Mouse (Mus musculus): ENCODE data around the gene Ddb1. TPM values are rescaled to one million over a fixed set of nuclear protein-coding genes. Genes with fewer than 3 reads are reported as not detected.

Ddb1 gene
- polyA plus RNA-seq, 1 experiment from 2014 or later, result 301 TPM

- peak; percentile 93 for ATAC-seq (ENCODE audit: insufficient read depth, low FRiP score, low read depth)
- under 1% methylated on average over 44 of the region's 44 CpGs for WGBS
- Histone ChIP-seq H3K9me3 (no peaks in the 10 kb centered on the region), H3K27me3 (replicated peaks) (no peaks in the 10 kb centered on the region), H3K36me3 (peaks cover 15% of the 10 kb centered on the region; the same call in 1 of the 2 replicates), H3K4me2 (peak within 1 kb of the TSS; percentile 80), H3K27ac (peak within 1 kb of the TSS; percentile 94), H3K4me1 (peaks cover 15% of the 10 kb centered on the region; the same call in 1 of the 2 replicates), H3K4me3 (replicated peaks) (peak within 1 kb of the TSS; percentile 74), H3K9ac (peak within 1 kb of the TSS; percentile 77)
Observed at GRCm38 (mm10) chr19:10576690-10577561, 28.2 kb upstream of the Ddb1 start, which contains the start of the genes Cyb561a3 and Tmem138. Cyb561a3 (plus strand) TSS chr19:10577172. Tmem138 (minus strand) TSS chr19:10577362.

GRCm38 (mm10) chr19:10580102-10580501 lies 25.0 kb upstream of the Ddb1 start:
- H3K9ac ChIP-seq, result no peak overlapping the region
- H3K27me3 ChIP-seq (replicated peaks), result no peaks in the 10 kb centered on the region
- H3K4me3 ChIP-seq (replicated peaks), result no peak overlapping the region
- 76% methylated on average over 3 of the region's 3 CpGs for WGBS
- H3K4me1 ChIP-seq, result peaks cover 15% of the 10 kb centered on the region; the same call in 1 of the 2 replicates
- no peak overlapping the region for H3K4me2 ChIP-seq
- H3K27ac ChIP-seq, result no peak overlapping the region
- ATAC-seq (ENCODE audit: insufficient read depth, low FRiP score, low read depth), result no peak
- no peaks in the 10 kb centered on the region for H3K36me3 ChIP-seq
- no peaks in the 10 kb centered on the region for H3K9me3 ChIP-seq

DNA sequence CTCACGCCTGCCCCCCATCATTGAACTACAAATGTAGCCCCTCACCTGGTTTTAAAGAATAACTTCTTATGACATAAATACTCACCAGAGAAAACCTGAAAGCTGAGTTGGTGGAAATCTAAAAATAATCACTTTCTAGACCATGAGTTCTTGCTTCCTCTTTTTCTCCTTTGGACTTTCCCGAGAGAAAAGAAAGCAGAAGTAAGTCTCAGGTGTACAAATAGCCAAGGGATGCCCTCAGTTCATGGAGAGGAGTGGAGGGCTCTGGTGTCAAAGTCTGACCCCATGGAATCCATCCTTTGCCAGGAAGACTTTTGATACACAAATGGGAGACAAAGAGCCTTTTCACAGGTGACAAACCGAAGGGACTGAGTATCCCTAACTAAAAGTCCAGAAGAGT lies 24.4 kb upstream of the Ddb1 start:
- WGBS, result 69% methylated on average over 3 of the region's 3 CpGs
- Histone ChIP-seq H3K36me3 (no peaks in the 10 kb centered on the region), H3K27me3 (replicated peaks) (no peaks in the 10 kb centered on the region), H3K9me3 (no peaks in the 10 kb centered on the region), H3K4me3 (replicated peaks) (no peak overlapping the region), H3K27ac (no peak overlapping the region), H3K4me1 (peaks cover 15% of the 10 kb centered on the region; the same call in 1 of the 2 replicates), H3K9ac (no peak overlapping the region), H3K4me2 (no peak overlapping the region)
- ATAC-seq (ENCODE audit: insufficient read depth, low FRiP score, low read depth), result no peak

GRCm38 (mm10) chr19:10581984-10582383 lies 23.1 kb upstream of the Ddb1 start:
- 75% methylated on average over 6 of the region's 6 CpGs for WGBS
- ATAC-seq (ENCODE audit: insufficient read depth, low FRiP score, low read depth), result no peak
- Histone ChIP-seq H3K4me2 (no peak overlapping the region), H3K27me3 (replicated peaks) (no peaks in the 10 kb centered on the region), H3K4me1 (peaks cover 11% of the 10 kb centered on the region; the same call in 1 of the 2 replicates), H3K27ac (no peak overlapping the region), H3K9me3 (no peaks in the 10 kb centered on the region), H3K4me3 (replicated peaks) (no peak overlapping the region), H3K36me3 (no peaks in the 10 kb centered on the region), H3K9ac (no peak overlapping the region)

- no peaks in the 10 kb centered on the region; the same call in 1 of the 2 replicates for H3K36me3 ChIP-seq
- no peaks in the 10 kb centered on the region for H3K9me3 ChIP-seq
- H3K4me1 ChIP-seq, result peaks cover 3% of the 10 kb centered on the region; the same call in 1 of the 2 replicates
- no peak overlapping the region for H3K27ac ChIP-seq
- no peak overlapping the region for H3K4me2 ChIP-seq
- no peak overlapping the region for H3K4me3 ChIP-seq (replicated peaks)
- 71% methylated on average over 7 of the region's 7 CpGs for WGBS
- H3K27me3 ChIP-seq (replicated peaks), result no peaks in the 10 kb centered on the region
- no peak for ATAC-seq (ENCODE audit: insufficient read depth, low FRiP score, low read depth)
- no peak overlapping the region for H3K9ac ChIP-seq
Observed at GRCm38 (mm10) chr19:10583550-10584146, 21.5 kb upstream of the Ddb1 start.

GRCm38 (mm10) chr19:10585112-10585511 lies 20.0 kb upstream of the Ddb1 start:
- Histone ChIP-seq H3K4me1 (no peaks in the 10 kb centered on the region), H3K4me2 (no peak overlapping the region), H3K9me3 (no peaks in the 10 kb centered on the region), H3K36me3 (no peaks in the 10 kb centered on the region; the same call in 1 of the 2 replicates), H3K27me3 (replicated peaks) (no peaks in the 10 kb centered on the region), H3K4me3 (replicated peaks) (no peak overlapping the region), H3K9ac (no peak overlapping the region), H3K27ac (no peak overlapping the region)
- WGBS, result 77% methylated on average over 8 of the region's 8 CpGs
- peak; percentile 40 for ATAC-seq (ENCODE audit: insufficient read depth, low FRiP score, low read depth)

- no peak overlapping the region for H3K4me3 ChIP-seq (replicated peaks)
- no peak overlapping the region for H3K27ac ChIP-seq
- no peaks in the 10 kb centered on the region for H3K4me1 ChIP-seq
- no peak overlapping the region for H3K9ac ChIP-seq
- ATAC-seq (ENCODE audit: insufficient read depth, low FRiP score, low read depth), result no peak
- peaks cover 3% of the 10 kb centered on the region; the same call in 1 of the 2 replicates for H3K36me3 ChIP-seq
- no peaks in the 10 kb centered on the region for H3K9me3 ChIP-seq
- no peaks in the 10 kb centered on the region for H3K27me3 ChIP-seq (replicated peaks)
- 79% methylated on average over 8 of the region's 8 CpGs for WGBS
- no peak overlapping the region for H3K4me2 ChIP-seq
Observed at GRCm38 (mm10) chr19:10587231-10587630, 17.9 kb upstream of the Ddb1 start.

DNA sequence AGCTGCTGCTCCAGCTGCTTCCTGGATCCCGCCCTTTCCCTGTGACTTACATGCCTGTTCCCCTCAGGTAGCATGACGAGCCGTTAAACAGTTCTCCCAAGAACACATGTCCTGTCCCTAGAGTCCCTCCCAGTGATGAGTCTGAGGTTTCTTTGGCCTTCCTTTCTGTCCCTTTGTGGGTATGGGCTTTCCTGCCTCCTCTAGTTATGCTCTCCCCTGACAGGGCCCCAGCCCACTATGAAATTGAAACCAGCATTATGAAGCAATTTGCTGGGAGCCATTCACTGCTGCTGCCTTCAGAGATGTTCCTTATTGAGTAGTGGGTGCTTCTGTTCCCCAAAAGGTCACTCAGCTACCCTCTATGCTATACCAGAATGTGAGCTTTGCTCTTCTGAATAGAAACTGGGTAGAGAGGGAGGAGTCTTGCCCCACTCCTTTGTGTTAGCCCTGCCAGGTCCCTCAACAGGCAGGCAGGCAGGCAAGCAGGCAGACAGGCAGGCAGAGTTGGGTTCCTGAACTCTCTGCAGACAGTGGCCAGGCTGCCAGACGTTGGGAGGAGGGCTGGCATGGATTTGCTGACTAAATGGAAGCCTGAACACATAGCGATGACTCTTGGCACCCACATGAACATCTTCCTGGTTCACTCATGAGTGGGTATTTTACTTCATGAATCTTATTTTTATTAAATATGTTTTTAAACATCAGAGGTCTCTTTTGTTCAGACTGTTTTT lies 15.8 kb upstream of the Ddb1 start:
- Histone ChIP-seq H3K27ac (no peak overlapping the region), H3K9me3 (no peaks in the 10 kb centered on the region), H3K4me2 (no peak overlapping the region), H3K9ac (no peak overlapping the region), H3K27me3 (replicated peaks) (no peaks in the 10 kb centered on the region), H3K36me3 (peaks cover 3% of the 10 kb centered on the region; the same call in 1 of the 2 replicates), H3K4me1 (no peaks in the 10 kb centered on the region), H3K4me3 (replicated peaks) (no peak overlapping the region)
- no peak for ATAC-seq (ENCODE audit: insufficient read depth, low FRiP score, low read depth)
- 68% methylated on average over 5 of the region's 5 CpGs for WGBS

DNA sequence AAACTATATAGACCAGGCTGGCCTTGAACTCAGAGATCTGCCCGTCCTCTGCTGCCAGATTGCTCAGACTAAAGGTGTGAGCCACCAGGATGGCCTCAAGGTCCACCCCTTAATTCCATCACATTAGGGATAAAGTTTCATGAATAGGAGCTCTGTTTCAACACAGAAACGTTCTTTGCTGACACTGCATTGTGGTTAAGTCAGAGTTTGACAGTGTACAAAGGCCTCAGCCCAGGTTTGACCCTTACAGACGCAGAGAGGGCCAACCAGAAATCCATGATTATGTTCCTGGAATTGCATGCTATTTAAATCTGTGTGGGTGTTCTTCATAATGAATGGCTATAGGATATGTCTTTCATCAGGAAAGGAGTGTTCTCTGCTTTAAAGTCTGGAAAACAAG lies 14.8 kb upstream of the Ddb1 start:
- no peak for ATAC-seq (ENCODE audit: insufficient read depth, low FRiP score, low read depth)
- no peaks in the 10 kb centered on the region for H3K27me3 ChIP-seq (replicated peaks)
- H3K4me3 ChIP-seq (replicated peaks), result no peak overlapping the region
- H3K27ac ChIP-seq, result no peak overlapping the region
- no peaks in the 10 kb centered on the region for H3K4me1 ChIP-seq
- H3K36me3 ChIP-seq, result peaks cover 3% of the 10 kb centered on the region; the same call in 1 of the 2 replicates
- H3K9me3 ChIP-seq, result no peaks in the 10 kb centered on the region
- no peak overlapping the region for H3K4me2 ChIP-seq
- H3K9ac ChIP-seq, result no peak overlapping the region
- 60% methylated on average over 3 of the region's 3 CpGs for WGBS

DNA sequence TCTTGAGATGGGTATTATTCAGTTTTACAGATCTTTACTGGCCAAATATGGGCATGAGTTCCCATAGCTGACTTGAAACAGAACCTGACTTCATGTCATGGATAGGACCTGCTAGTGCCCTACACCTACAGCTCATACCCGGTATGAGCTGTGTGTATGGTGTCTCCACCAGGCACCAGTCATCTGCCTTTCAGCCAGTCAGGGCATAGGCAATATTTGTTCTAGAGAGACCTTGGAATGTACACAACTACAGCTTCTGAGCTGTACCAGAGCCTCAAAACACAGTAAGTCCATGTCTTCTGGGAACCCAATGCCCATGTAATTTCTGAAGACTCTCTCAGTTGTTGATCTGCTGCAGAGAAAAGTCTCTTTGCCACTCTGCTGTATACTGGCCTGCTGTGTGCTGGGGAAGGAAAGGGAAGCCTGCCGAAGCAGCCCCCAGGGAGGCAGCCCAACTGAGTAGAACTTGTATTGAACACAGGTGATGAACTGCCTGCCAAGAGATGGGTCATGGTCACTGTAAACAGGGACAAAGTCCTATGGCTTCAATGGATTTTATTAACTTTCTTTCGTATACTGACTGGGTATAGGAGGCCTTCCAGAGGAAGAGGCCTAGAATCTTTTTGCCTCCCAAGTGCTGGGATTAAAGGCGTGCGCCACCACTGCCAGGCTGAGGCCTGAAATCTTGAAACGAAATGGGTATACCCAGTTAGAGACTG lies 13.3 kb upstream of the Ddb1 start:
- H3K27ac ChIP-seq, result no peak overlapping the region
- 91% methylated on average over 6 of the region's 6 CpGs for WGBS
- H3K36me3 ChIP-seq, result peaks cover 3% of the 10 kb centered on the region; the same call in 1 of the 2 replicates
- no peak overlapping the region for H3K9ac ChIP-seq
- no peaks in the 10 kb centered on the region for H3K4me1 ChIP-seq
- H3K9me3 ChIP-seq, result no peaks in the 10 kb centered on the region
- no peaks in the 10 kb centered on the region for H3K27me3 ChIP-seq (replicated peaks)
- no peak for ATAC-seq (ENCODE audit: insufficient read depth, low FRiP score, low read depth)
- no peak overlapping the region for H3K4me2 ChIP-seq
- H3K4me3 ChIP-seq (replicated peaks), result no peak overlapping the region

DNA sequence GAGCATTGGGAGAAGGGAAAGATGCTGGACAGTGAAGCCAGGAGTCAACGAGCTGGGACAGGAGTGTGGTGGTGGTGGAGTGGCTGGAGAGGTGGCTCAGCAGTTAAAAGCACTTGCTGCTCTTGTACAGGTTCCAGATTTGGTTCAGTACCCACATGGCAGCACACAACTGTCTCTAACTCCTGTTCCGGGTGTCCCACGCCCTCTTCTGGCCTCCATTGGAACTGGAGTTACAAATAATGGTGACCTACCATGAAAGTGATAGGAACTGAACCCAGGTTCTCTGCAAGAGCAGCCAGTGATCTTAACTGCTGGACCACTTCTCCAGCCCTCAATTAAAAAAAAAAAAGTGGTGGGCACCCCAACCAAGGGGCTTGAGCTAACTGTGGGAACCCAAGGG lies 6.9 kb upstream of the Ddb1 start:
- ATAC-seq (ENCODE audit: insufficient read depth, low FRiP score, low read depth), result no peak
- H3K4me1 ChIP-seq, result 0 out of 2 replicates have a peak, but pooled peaks cover 2% of the 10 kb centered on the region
- H3K36me3 ChIP-seq, result no peaks in the 10 kb centered on the region
- whole genome bisulfite sequencing, result 39% methylated on average over 3 of the region's 3 CpGs
- H3K4me2 ChIP-seq, result no peak overlapping the region
- no peak overlapping the region for H3K4me3 ChIP-seq (replicated peaks)
- no peaks in the 10 kb centered on the region for H3K27me3 ChIP-seq (replicated peaks)
- H3K9ac ChIP-seq, result no peak overlapping the region
- H3K27ac ChIP-seq, result no peak overlapping the region
- no peaks in the 10 kb centered on the region for H3K9me3 ChIP-seq

Measured in stomach, embryonic 15.5 days (tissue).